Mouse (Mus musculus): ENCODE data around the gene Slc2a6. TPM values are rescaled to one million over a fixed set of nuclear protein-coding genes. Genes with fewer than 3 reads are reported as not detected.

The Slc2a6 gene
- polyA plus RNA-seq, 1 experiment from 2014 or later = 0.76 TPM

- H3K4me2 ChIP-seq (ENCODE audit: low read length) = peak within 1 kb of the TSS; percentile 92
- WGBS = 0% methylated on average over 39 of the region's 43 CpGs
- H3K4me1 ChIP-seq (replicated peaks; ENCODE audit: control insufficient read depth, insufficient read depth, low read length) = peaks cover 23% of the 10 kb centered on the region
- H3K4me3 ChIP-seq (ENCODE audit: low read depth, low read length) = peak within 1 kb of the TSS; percentile 86
- peak within 1 kb of the TSS; percentile 82 for H3K27ac ChIP-seq (ENCODE audit: low read depth)
- peaks cover 20% of the 10 kb centered on the region for H3K36me3 ChIP-seq (ENCODE audit: control insufficient read depth, insufficient read depth, low read length)
- peak within 1 kb of the TSS; percentile 96 for H3K9ac ChIP-seq (ENCODE audit: low read length)
- no peaks in the 10 kb centered on the region for H3K9me3 ChIP-seq (ENCODE audit: control insufficient read depth, low read length)
- no peaks in the 10 kb centered on the region for H3K27me3 ChIP-seq (replicated peaks; ENCODE audit: control insufficient read depth, insufficient read depth, low read length)
- ATAC-seq (replicated peaks; ENCODE audit: low FRiP score, low TSS enrichment, low read depth) = peak; percentile 97
- DNase-seq (ENCODE audit: low spot score) = peak; percentile 94
Observed at GRCm38 (mm10) chr2:27009714-27010244, 18.0 kb downstream of the Slc2a6 start, which contains the start of gene Cacfd1. Gene Cacfd1 (plus strand): TSS chr2:27009926.

GRCm38 (mm10) chr2:27007701-27008100 is 20.1 kb downstream of the Slc2a6 start:
- Histone ChIP-seq H3K27me3 (replicated peaks; ENCODE audit: control insufficient read depth, insufficient read depth, low read length) (no peaks in the 10 kb centered on the region), H3K9me3 (ENCODE audit: control insufficient read depth, low read length) (no peaks in the 10 kb centered on the region), H3K27ac (ENCODE audit: low read depth) (no peak overlapping the region), H3K9ac (ENCODE audit: low read length) (no peak overlapping the region), H3K4me1 (replicated peaks; ENCODE audit: control insufficient read depth, insufficient read depth, low read length) (peaks cover 23% of the 10 kb centered on the region), H3K4me2 (ENCODE audit: low read length) (no peak overlapping the region), H3K4me3 (ENCODE audit: low read depth, low read length) (no peak overlapping the region), H3K36me3 (ENCODE audit: control insufficient read depth, insufficient read depth, low read length) (no peaks in the 10 kb centered on the region)
- 71% methylated on average over 7 of the region's 7 CpGs for WGBS
- ATAC-seq (replicated peaks; ENCODE audit: low FRiP score, low TSS enrichment, low read depth) (no peak), DNase-seq (ENCODE audit: low spot score) (no peak)

- no peak overlapping the region for H3K9ac ChIP-seq (ENCODE audit: low read length)
- H3K4me1 ChIP-seq (replicated peaks; ENCODE audit: control insufficient read depth, insufficient read depth, low read length) = peaks cover 15% of the 10 kb centered on the region
- no peaks in the 10 kb centered on the region for H3K9me3 ChIP-seq (ENCODE audit: control insufficient read depth, low read length)
- WGBS = 68% methylated on average over 4 of the region's 4 CpGs
- H3K27ac ChIP-seq (ENCODE audit: low read depth) = no peak overlapping the region
- no peak overlapping the region for H3K4me2 ChIP-seq (ENCODE audit: low read length)
- DNase-seq (ENCODE audit: low spot score) (no peak), ATAC-seq (replicated peaks; ENCODE audit: low FRiP score, low TSS enrichment, low read depth) (no peak)
- no peak overlapping the region for H3K4me3 ChIP-seq (ENCODE audit: low read depth, low read length)
- H3K36me3 ChIP-seq (ENCODE audit: control insufficient read depth, insufficient read depth, low read length) = no peaks in the 10 kb centered on the region
- H3K27me3 ChIP-seq (replicated peaks; ENCODE audit: control insufficient read depth, insufficient read depth, low read length) = no peaks in the 10 kb centered on the region
Observed at GRCm38 (mm10) chr2:27006255-27006654, 21.5 kb downstream of the Slc2a6 start.

- no peak overlapping the region for H3K9ac ChIP-seq (ENCODE audit: low read length)
- no peak overlapping the region for H3K27ac ChIP-seq (ENCODE audit: low read depth)
- no peak overlapping the region for H3K4me2 ChIP-seq (ENCODE audit: low read length)
- WGBS = 91% methylated on average over 6 of the region's 7 CpGs
- ATAC-seq (replicated peaks; ENCODE audit: low FRiP score, low TSS enrichment, low read depth) (no peak), DNase-seq (ENCODE audit: low spot score) (no peak)
- no peaks in the 10 kb centered on the region for H3K4me1 ChIP-seq (replicated peaks; ENCODE audit: control insufficient read depth, insufficient read depth, low read length)
- no peaks in the 10 kb centered on the region for H3K9me3 ChIP-seq (ENCODE audit: control insufficient read depth, low read length)
- H3K4me3 ChIP-seq (ENCODE audit: low read depth, low read length) = no peak overlapping the region
- H3K36me3 ChIP-seq (ENCODE audit: control insufficient read depth, insufficient read depth, low read length) = no peaks in the 10 kb centered on the region
- no peaks in the 10 kb centered on the region for H3K27me3 ChIP-seq (replicated peaks; ENCODE audit: control insufficient read depth, insufficient read depth, low read length)
Observed at GRCm38 (mm10) chr2:26997993-26998392, 29.8 kb downstream of the Slc2a6 start.

- H3K36me3 ChIP-seq (ENCODE audit: control insufficient read depth, insufficient read depth, low read length) = no peaks in the 10 kb centered on the region
- no peak for DNase-seq (ENCODE audit: low spot score)
- no peak overlapping the region for H3K9ac ChIP-seq (ENCODE audit: low read length)
- ATAC-seq (replicated peaks; ENCODE audit: low FRiP score, low TSS enrichment, low read depth) = no peak
- no peak overlapping the region for H3K4me2 ChIP-seq (ENCODE audit: low read length)
- H3K9me3 ChIP-seq (ENCODE audit: control insufficient read depth, low read length) = no peaks in the 10 kb centered on the region
- H3K27me3 ChIP-seq (replicated peaks; ENCODE audit: control insufficient read depth, insufficient read depth, low read length) = no peaks in the 10 kb centered on the region
- H3K27ac ChIP-seq (ENCODE audit: low read depth) = no peak overlapping the region
- WGBS = 100% methylated on average over 1 of the region's 1 CpGs
- H3K4me3 ChIP-seq (ENCODE audit: low read depth, low read length) = no peak overlapping the region
- no peaks in the 10 kb centered on the region for H3K4me1 ChIP-seq (replicated peaks; ENCODE audit: control insufficient read depth, insufficient read depth, low read length)
Observed at GRCm38 (mm10) chr2:26997498-26997897, 30.3 kb downstream of the Slc2a6 start.

GRCm38 (mm10) chr2:26993936-26994335 is 33.9 kb downstream of the Slc2a6 start:
- no peak overlapping the region for H3K4me3 ChIP-seq (ENCODE audit: low read depth, low read length)
- no peak overlapping the region for H3K9ac ChIP-seq (ENCODE audit: low read length)
- H3K9me3 ChIP-seq (ENCODE audit: control insufficient read depth, low read length) = no peaks in the 10 kb centered on the region
- 70% methylated on average over 3 of the region's 3 CpGs for WGBS
- no peak for DNase-seq (ENCODE audit: low spot score)
- no peak for ATAC-seq (replicated peaks; ENCODE audit: low FRiP score, low TSS enrichment, low read depth)
- H3K27ac ChIP-seq (ENCODE audit: low read depth) = no peak overlapping the region
- H3K4me2 ChIP-seq (ENCODE audit: low read length) = no peak overlapping the region
- no peaks in the 10 kb centered on the region for H3K27me3 ChIP-seq (replicated peaks; ENCODE audit: control insufficient read depth, insufficient read depth, low read length)
- no peaks in the 10 kb centered on the region for H3K36me3 ChIP-seq (ENCODE audit: control insufficient read depth, insufficient read depth, low read length)
- no peaks in the 10 kb centered on the region for H3K4me1 ChIP-seq (replicated peaks; ENCODE audit: control insufficient read depth, insufficient read depth, low read length)

- no peaks in the 10 kb centered on the region for H3K36me3 ChIP-seq (ENCODE audit: control insufficient read depth, insufficient read depth, low read length)
- no peak overlapping the region for H3K4me2 ChIP-seq (ENCODE audit: low read length)
- H3K4me3 ChIP-seq (ENCODE audit: low read depth, low read length) = no peak overlapping the region
- H3K27me3 ChIP-seq (replicated peaks; ENCODE audit: control insufficient read depth, insufficient read depth, low read length) = no peaks in the 10 kb centered on the region
- ATAC-seq (replicated peaks; ENCODE audit: low FRiP score, low TSS enrichment, low read depth) (no peak), DNase-seq (ENCODE audit: low spot score) (no peak)
- no peaks in the 10 kb centered on the region for H3K9me3 ChIP-seq (ENCODE audit: control insufficient read depth, low read length)
- no peak overlapping the region for H3K9ac ChIP-seq (ENCODE audit: low read length)
- no peak overlapping the region for H3K27ac ChIP-seq (ENCODE audit: low read depth)
- H3K4me1 ChIP-seq (replicated peaks; ENCODE audit: control insufficient read depth, insufficient read depth, low read length) = no peaks in the 10 kb centered on the region
- 85% methylated on average over 5 of the region's 5 CpGs for WGBS
Observed at GRCm38 (mm10) chr2:26984640-26985039, 43.2 kb downstream of the Slc2a6 start.

GRCm38 (mm10) chr2:26984179-26984578 is 43.6 kb downstream of the Slc2a6 start:
- Histone ChIP-seq H3K4me2 (ENCODE audit: low read length) (no peak overlapping the region), H3K4me3 (ENCODE audit: low read depth, low read length) (no peak overlapping the region), H3K27me3 (replicated peaks; ENCODE audit: control insufficient read depth, insufficient read depth, low read length) (no peaks in the 10 kb centered on the region), H3K4me1 (replicated peaks; ENCODE audit: control insufficient read depth, insufficient read depth, low read length) (no peaks in the 10 kb centered on the region), H3K9me3 (ENCODE audit: control insufficient read depth, low read length) (no peaks in the 10 kb centered on the region), H3K9ac (ENCODE audit: low read length) (no peak overlapping the region), H3K27ac (ENCODE audit: low read depth) (no peak overlapping the region), H3K36me3 (ENCODE audit: control insufficient read depth, insufficient read depth, low read length) (no peaks in the 10 kb centered on the region)
- no peak for ATAC-seq (replicated peaks; ENCODE audit: low FRiP score, low TSS enrichment, low read depth)
- WGBS = 72% methylated on average over 2 of the region's 2 CpGs
- no peak for DNase-seq (ENCODE audit: low spot score)

- Histone ChIP-seq H3K4me3 (ENCODE audit: low read depth, low read length) (no peak overlapping the region), H3K27me3 (replicated peaks; ENCODE audit: control insufficient read depth, insufficient read depth, low read length) (no peaks in the 10 kb centered on the region), H3K9me3 (ENCODE audit: control insufficient read depth, low read length) (no peaks in the 10 kb centered on the region), H3K4me2 (ENCODE audit: low read length) (no peak overlapping the region), H3K27ac (ENCODE audit: low read depth) (no peak overlapping the region), H3K36me3 (ENCODE audit: control insufficient read depth, insufficient read depth, low read length) (no peaks in the 10 kb centered on the region), H3K9ac (ENCODE audit: low read length) (no peak overlapping the region), H3K4me1 (replicated peaks; ENCODE audit: control insufficient read depth, insufficient read depth, low read length) (no peaks in the 10 kb centered on the region)
- WGBS = 63% methylated on average over 1 of the region's 1 CpGs
- no peak for ATAC-seq (replicated peaks; ENCODE audit: low FRiP score, low TSS enrichment, low read depth)
- no peak for DNase-seq (ENCODE audit: low spot score)
Observed at GRCm38 (mm10) chr2:26980361-26980760, 47.4 kb downstream of the Slc2a6 start.
